Mouse (Mus musculus): ENCODE data around the gene Tas2r103. TPM values are rescaled to one million over a fixed set of nuclear protein-coding genes. Genes with fewer than 3 reads are reported as not detected.

Gene Tas2r103
- not detected in 2 replicates for total RNA-seq (2021)
- long read RNA-seq, experiment 1 = 0 reads
- long read RNA-seq, experiment 2 = 0 reads

GRCm38 (mm10) chr6:133037001-133037400 is at the start of gene Tas2r103:
TSS of gene Tas2r103 (minus strand) at chr6:133037101.
- no peak for DNase-seq

GRCm38 (mm10) chr6:133055716-133056115 is 18.8 kb upstream of the Tas2r103 start, which contains the start of gene Tas2r140:
TSS of gene Tas2r140 (minus strand) at chr6:133055816.
- DNase-seq = no peak

Other genes with a start within 250 kb of the Tas2r103 start
- gene Tas2r117, start 234.3 kb downstream of the Tas2r103 start, total RNA-seq (2021) = not detected in 2 replicates
- gene Tas2r123, start 190.0 kb downstream of the Tas2r103 start, total RNA-seq (2021) = not detected in 2 replicates
- not detected in 2 replicates for gene Tas2r116, start 181.7 kb downstream of the Tas2r103 start, total RNA-seq (2021)
- gene Tas2r110, start 169.1 kb downstream of the Tas2r103 start, total RNA-seq (2021) = not detected in 2 replicates
- not detected in 2 replicates for gene Tas2r113, start 144.1 kb downstream of the Tas2r103 start, total RNA-seq (2021)
- gene Tas2r125, start 127.5 kb downstream of the Tas2r103 start, total RNA-seq (2021) = not detected in 2 replicates
- not detected in 2 replicates for gene Tas2r129, start 86.0 kb downstream of the Tas2r103 start, total RNA-seq (2021)
- not detected in 2 replicates for gene Tas2r131, start 79.2 kb downstream of the Tas2r103 start, total RNA-seq (2021)
- gene Tas2r109, start 56.1 kb downstream of the Tas2r103 start, total RNA-seq (2021) = not detected in 2 replicates
- not detected in 2 replicates for gene Tas2r140, start 18.7 kb upstream of the Tas2r103 start, total RNA-seq (2021)
- 85.7 and 95.0 TPM in 2 replicates for gene Smim10l1, start 67.8 kb upstream of the Tas2r103 start, total RNA-seq (2021)